Comparison of ENCODE assay signal across 9 mouse cellular contexts in the genomic region with DNA sequence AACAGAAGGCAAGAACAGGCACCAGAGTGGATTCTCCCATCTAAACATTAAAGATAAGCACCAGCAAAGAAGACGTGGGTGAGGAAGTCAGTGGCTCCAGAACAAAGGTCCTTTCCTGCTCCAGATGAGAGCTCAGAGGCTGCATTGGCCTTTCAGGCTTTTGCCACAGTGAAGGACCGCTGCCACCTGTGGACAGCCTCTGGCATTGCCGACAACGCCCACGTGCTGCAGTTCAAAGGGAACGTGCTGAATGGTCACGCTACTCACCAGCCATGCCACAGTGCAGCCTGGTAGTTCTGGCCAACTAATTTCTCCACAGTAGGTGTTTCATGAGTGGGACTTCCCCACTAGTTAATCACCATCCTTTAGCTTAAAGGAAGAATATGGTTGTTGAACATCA.
DNase-seq lines count a peak whose midpoint lies in the region; ATAC-seq and TF ChIP-seq lines count a peak whose summit lies in the region.
"Had no signal": no experiment of that assay in that cellular context is flagged by ENCODE, and none has a peak within 500 bp of the region (broad histone marks: within the 10 kb centered on the region; RNA-seq: fewer than 3 reads in every experiment).

No protein-coding gene starts in this region.

- H3K36me3 ChIP-seq in midbrain, embryonic 10.5 days, result no peaks in the 10 kb centered on the region
- H3K36me3 ChIP-seq in midbrain, embryonic 13.5 days, result no peaks in the 10 kb centered on the region
- no peaks in the 10 kb centered on the region for H3K36me3 ChIP-seq in limb, embryonic 11.5 days (ENCODE audit: control insufficient read depth, insufficient read depth, low read length)
- H3K36me3 ChIP-seq: embryonic facial prominence, embryonic 13.5 days; liver, embryonic 15.5 days had no signal

- H3K27ac ChIP-seq in midbrain, embryonic 10.5 days (replicated peaks), result no peak overlapping the region
- no peak overlapping the region for H3K27ac ChIP-seq in midbrain, embryonic 13.5 days
- H3K27ac ChIP-seq in gastrocnemius, adult 2 months, result no peak overlapping the region
- no peak overlapping the region for H3K27ac ChIP-seq in limb, embryonic 11.5 days (replicated peaks; ENCODE audit: low read depth, low read length)
- H3K27ac ChIP-seq: embryonic facial prominence, embryonic 13.5 days; liver, embryonic 15.5 days had no signal

- no peaks in the 10 kb centered on the region for H3K27me3 ChIP-seq in midbrain, embryonic 10.5 days (ENCODE audit: low read depth, poor library complexity, severe bottlenecking)
- peaks cover 3% of the 10 kb centered on the region; the same call in 1 of the 2 replicates for H3K27me3 ChIP-seq in midbrain, embryonic 13.5 days
- H3K27me3 ChIP-seq in limb, embryonic 11.5 days (ENCODE audit: control insufficient read depth, insufficient read depth, low read length), result no peaks in the 10 kb centered on the region
- H3K27me3 ChIP-seq: embryonic facial prominence, embryonic 13.5 days; liver, embryonic 15.5 days had no signal

- 15% methylated on average over 7 of the region's 7 CpGs for WGBS in midbrain, embryonic 10.5 days
- WGBS in midbrain, embryonic 13.5 days, result 11% methylated on average over 7 of the region's 7 CpGs
- 12% methylated on average over 7 of the region's 7 CpGs for WGBS in limb, embryonic 11.5 days

- H3K4me2 ChIP-seq in midbrain, embryonic 13.5 days (replicated peaks), result no peak overlapping the region
- H3K4me2 ChIP-seq in limb, embryonic 11.5 days (ENCODE audit: low read depth, severe bottlenecking), result no peak overlapping the region
- H3K4me2 ChIP-seq: embryonic facial prominence, embryonic 13.5 days; liver, embryonic 15.5 days had no signal

- 0 out of 2 replicates have a peak, but pooled peaks cover 3% of the 10 kb centered on the region for H3K4me1 ChIP-seq in midbrain, embryonic 10.5 days
- no peaks in the 10 kb centered on the region for H3K4me1 ChIP-seq in midbrain, embryonic 13.5 days (replicated peaks)
- no peaks in the 10 kb centered on the region for H3K4me1 ChIP-seq in limb, embryonic 11.5 days (ENCODE audit: control insufficient read depth, insufficient read depth, low read length)
- H3K4me1 ChIP-seq: liver, embryonic 15.5 days had no signal

- no peaks in the 10 kb centered on the region for H3K9me3 ChIP-seq in midbrain, embryonic 10.5 days (replicated peaks)
- H3K9me3 ChIP-seq in midbrain, embryonic 13.5 days, result no peaks in the 10 kb centered on the region
- no peaks in the 10 kb centered on the region for H3K9me3 ChIP-seq in limb, embryonic 11.5 days (ENCODE audit: control insufficient read depth, low read length)
- H3K9me3 ChIP-seq: embryonic facial prominence, embryonic 13.5 days; liver, embryonic 15.5 days had no signal

- H3K9ac ChIP-seq in midbrain, embryonic 13.5 days (replicated peaks), result no peak overlapping the region
- no peak overlapping the region for H3K9ac ChIP-seq in limb, embryonic 11.5 days (ENCODE audit: low read length)
- H3K9ac ChIP-seq: embryonic facial prominence, embryonic 13.5 days; liver, embryonic 15.5 days had no signal

- intact Hi-C loops in gastrocnemius, adult 2 months (cut with DNase I), result no loop called here

- H3K4me3 ChIP-seq in midbrain, embryonic 10.5 days, result no peak overlapping the region
- H3K4me3 ChIP-seq in midbrain, embryonic 13.5 days (replicated peaks), result no peak overlapping the region
- no peak overlapping the region for H3K4me3 ChIP-seq in gastrocnemius, adult 2 months
- no peak overlapping the region for H3K4me3 ChIP-seq in limb, embryonic 11.5 days (ENCODE audit: low read depth, low read length)
- H3K4me3 ChIP-seq: embryonic facial prominence, embryonic 13.5 days; liver, embryonic 15.5 days had no signal

- TF ChIP-seq CTCF in gastrocnemius, adult 2 months (IDR thresholded peaks at IDR 0.05), result peak; percentile 59

- ATAC-seq in midbrain, embryonic 13.5 days, result no peak
- ATAC-seq in limb, embryonic 11.5 days (ENCODE audit: insufficient number of reproducible peaks, low FRiP score, low TSS enrichment, low read depth), result no peak

- peak; percentile 66 for DNase-seq in midbrain, embryonic 10.5 days (ENCODE audit: low spot score)
- DNase-seq in adrenal gland, postnatal 25 days, result peak; percentile 76
- peak; percentile 64 for DNase-seq in gastrocnemius, adult 2 months
- DNase-seq in limb, embryonic 11.5 days (ENCODE audit: low spot score), result peak; percentile 83
- DNase-seq in ovary, postnatal 36 days (ENCODE audit: low spot score), result peak; percentile 62
- DNase-seq in spleen, postnatal 4 days (ENCODE audit: low spot score in 2 of 2), result no peak

Comparison
In these comparisons a context has a peak if more than half of its experiments do, and no peak if none do; other contexts are left out.
1. DNase-seq: peak in midbrain, embryonic 10.5 days (single experiment), adrenal gland, postnatal 25 days (single experiment), gastrocnemius, adult 2 months (single experiment), limb, embryonic 11.5 days (single experiment) and ovary, postnatal 36 days (single experiment); none in spleen, postnatal 4 days (0 of 2).